15 mouse cellular contexts compared by ENCODE assay signal in genomic region chr5:122926341-122926740, GRCm38 (mm10).
DNase-seq lines count a peak whose midpoint lies in the region; ATAC-seq lines count a peak whose summit lies in the region.
"Had no signal": no experiment of that assay in that cellular context is flagged by ENCODE, and none has a peak within 500 bp of the region (broad histone marks: within the 10 kb centered on the region; RNA-seq: fewer than 3 reads in every experiment).

No protein-coding gene starts in this region.

- no peaks in the 10 kb centered on the region for H3K27me3 ChIP-seq in heart, embryonic 12.5 days (replicated peaks)
- no peaks in the 10 kb centered on the region for H3K27me3 ChIP-seq in lung, embryonic 15.5 days
- H3K27me3 ChIP-seq in limb, embryonic 10.5 days (ENCODE audit: low read depth, poor library complexity, severe bottlenecking), result no peaks in the 10 kb centered on the region
- H3K27me3 ChIP-seq: liver, embryonic 13.5 days; megakaryocyte, embryonic 14.5 days; neural tube, embryonic 13.5 days had no signal

- no peak overlapping the region for H3K4me2 ChIP-seq in heart, embryonic 12.5 days
- H3K4me2 ChIP-seq in lung, embryonic 15.5 days, result no peak overlapping the region

- H3K27ac ChIP-seq in heart, embryonic 12.5 days (ENCODE audit: poor library complexity, severe bottlenecking), result peak overlapping the region; percentile 76
- H3K27ac ChIP-seq in lung, embryonic 15.5 days, result 0 out of 2 replicates have a peak overlapping the region, but pooled peaks have one; percentile 27
- H3K27ac ChIP-seq in limb, embryonic 10.5 days, result 0 out of 2 replicates have a peak overlapping the region, but pooled peaks have one; percentile 9
- H3K27ac ChIP-seq: liver, embryonic 13.5 days; neural tube, embryonic 13.5 days had no signal

- no peak for ATAC-seq in heart, embryonic 12.5 days (ENCODE audit: insufficient number of reproducible peaks, low FRiP score)
- ATAC-seq in lung, embryonic 15.5 days (ENCODE audit: borderline replicate concordance, extremely low read depth, low FRiP score, low TSS enrichment), result no peak
- ATAC-seq: inflammation-experienced regulatory T-cells, adult 6 months had no signal

- H3K4me1 ChIP-seq in heart, embryonic 12.5 days (replicated peaks), result peaks cover 40% of the 10 kb centered on the region
- peaks cover 11% of the 10 kb centered on the region for H3K4me1 ChIP-seq in lung, embryonic 15.5 days
- peaks cover 25% of the 10 kb centered on the region for H3K4me1 ChIP-seq in limb, embryonic 10.5 days

- H3K36me3 ChIP-seq in heart, embryonic 12.5 days, result no peaks in the 10 kb centered on the region
- H3K36me3 ChIP-seq in lung, embryonic 15.5 days, result no peaks in the 10 kb centered on the region
- peaks cover 27% of the 10 kb centered on the region for H3K36me3 ChIP-seq in limb, embryonic 10.5 days
- H3K36me3 ChIP-seq: liver, embryonic 13.5 days; neural tube, embryonic 13.5 days had no signal

- H3K9me3 ChIP-seq in heart, embryonic 12.5 days (replicated peaks), result no peaks in the 10 kb centered on the region
- H3K9me3 ChIP-seq in lung, embryonic 15.5 days, result no peaks in the 10 kb centered on the region
- H3K9me3 ChIP-seq in limb, embryonic 10.5 days (replicated peaks), result no peaks in the 10 kb centered on the region
- H3K9me3 ChIP-seq: G1E; liver, embryonic 13.5 days; megakaryocyte, embryonic 14.5 days; neural tube, embryonic 13.5 days had no signal

- DNase-seq in heart, adult 8-10 months (ENCODE audit: low spot score), result no peak
- no peak for DNase-seq in lung, postnatal 25 days (ENCODE audit: low spot score)
- DNase-seq in limb, embryonic 10.5 days (ENCODE audit: low spot score), result no peak
- peak; percentile 67 for DNase-seq in thymus, postnatal 25 days
- DNase-seq in retina, postnatal 1 day, result no peak
- DNase-seq: adrenal gland, postnatal 25 days; B cell, adult 2 months; cerebellum, postnatal 10 days; liver, embryonic 13.5 days had no signal

- no peak overlapping the region; the same call in 1 of the 2 replicates for H3K9ac ChIP-seq in heart, embryonic 12.5 days
- no peak overlapping the region for H3K9ac ChIP-seq in lung, embryonic 15.5 days
- H3K9ac ChIP-seq: liver, embryonic 13.5 days; neural tube, embryonic 13.5 days had no signal

- H3K4me3 ChIP-seq in heart, embryonic 12.5 days, result no peak overlapping the region
- H3K4me3 ChIP-seq in lung, embryonic 15.5 days, result no peak overlapping the region
- no peak overlapping the region for H3K4me3 ChIP-seq in limb, embryonic 10.5 days
- H3K4me3 ChIP-seq: liver, embryonic 13.5 days; neural tube, embryonic 13.5 days had no signal

- WGBS in heart, embryonic 12.5 days, result 79% methylated on average over 3 of the region's 3 CpGs
- 44% methylated on average over 3 of the region's 3 CpGs for WGBS in lung, embryonic 15.5 days
- WGBS in limb, embryonic 10.5 days, result 69% methylated on average over 3 of the region's 3 CpGs

Comparison
In these comparisons a context has a peak if more than half of its experiments do, and no peak if none do; other contexts are left out.
1. H3K27ac ChIP-seq: peak in every context shown above with its lines; median percentile 76 in heart, embryonic 12.5 days; 27 in lung, embryonic 15.5 days; 9 in limb, embryonic 10.5 days.